ENCODE assay signal across 8 mouse cellular contexts in genomic region chr10:38553688-38554680, GRCm38 (mm10).
DNase-seq lines count a peak whose midpoint lies in the region; ATAC-seq lines count a peak whose summit lies in the region.

No protein-coding gene starts in this region.

- no peaks in the 10 kb centered on the region for H3K36me3 ChIP-seq in forebrain, embryonic 14.5 days (ENCODE audit: control insufficient read depth, insufficient read depth, low read length)
- peaks cover 7% of the 10 kb centered on the region; the same call in 1 of the 2 replicates for H3K36me3 ChIP-seq in hindbrain, embryonic 10.5 days

- peaks cover 2% of the 10 kb centered on the region; the same call in 1 of the 2 replicates for H3K4me1 ChIP-seq in brown adipose tissue, adult 24 weeks (ENCODE audit: control insufficient read depth, insufficient read depth, insufficient read length, low read length)
- H3K4me1 ChIP-seq in forebrain, embryonic 14.5 days (ENCODE audit: control insufficient read depth, insufficient read depth, low read length), result peaks cover 5% of the 10 kb centered on the region
- H3K4me1 ChIP-seq in hindbrain, embryonic 10.5 days (replicated peaks), result peaks cover 36% of the 10 kb centered on the region

- H3K4me2 ChIP-seq in forebrain, embryonic 14.5 days (ENCODE audit: low read length), result peak overlapping the region; percentile 42

- no peaks in the 10 kb centered on the region for H3K27me3 ChIP-seq in forebrain, embryonic 14.5 days (replicated peaks; ENCODE audit: control insufficient read depth, insufficient read depth, low read length)
- H3K27me3 ChIP-seq in hindbrain, embryonic 10.5 days (ENCODE audit: insufficient read depth, poor library complexity, severe bottlenecking), result no peaks in the 10 kb centered on the region

- peak; percentile 4 for DNase-seq in 416B (ENCODE audit: low read depth)
- peak; percentile 96 for DNase-seq in forebrain, embryonic 14.5 days (ENCODE audit: low spot score)
- DNase-seq in hindbrain, embryonic 10.5 days (ENCODE audit: low spot score), result peak; percentile 84
- peak; percentile 13 to 21 for DNase-seq in left cerebral cortex, adult 8-10 months (ENCODE audit: low spot score in 2 of 2)
- DNase-seq in right cerebral cortex, postnatal 4 days, result peak; percentile 35

- peak; percentile 93 for ATAC-seq in forebrain, embryonic 14.5 days
- peak; percentile 44; the same call in 1 of the 2 replicates for ATAC-seq in megakaryocyte progenitor cell, adult 5-6 weeks (replicated peaks; ENCODE audit: poor library complexity)
- ATAC-seq in erythroblast, adult 5-6 weeks (replicated peaks; ENCODE audit: low FRiP score, poor library complexity, severe bottlenecking), result no peak

- H3K4me3 ChIP-seq in brown adipose tissue, adult 24 weeks (ENCODE audit: insufficient read depth, low read depth, low read length), result peak overlapping the region; percentile 53
- H3K4me3 ChIP-seq in forebrain, embryonic 14.5 days (ENCODE audit: low read depth, low read length), result peak overlapping the region; percentile 24
- peak overlapping the region; percentile 35 for H3K4me3 ChIP-seq in hindbrain, embryonic 10.5 days

- 3% methylated on average over 18 of the region's 18 CpGs for WGBS in forebrain, embryonic 14.5 days
- WGBS in hindbrain, embryonic 10.5 days, result 6% methylated on average over 18 of the region's 18 CpGs

- H3K27ac ChIP-seq in brown adipose tissue, adult 24 weeks (replicated peaks; ENCODE audit: low read depth, low read length), result no peak overlapping the region; the same call in 1 of the 2 replicates
- peak overlapping the region; percentile 84 for H3K27ac ChIP-seq in forebrain, embryonic 14.5 days (ENCODE audit: low read depth, low read length)
- peak overlapping the region; percentile 86 for H3K27ac ChIP-seq in hindbrain, embryonic 10.5 days

- H3K9ac ChIP-seq in forebrain, embryonic 14.5 days (ENCODE audit: low read length), result peak overlapping the region; percentile 47

- no peaks in the 10 kb centered on the region for H3K9me3 ChIP-seq in forebrain, embryonic 14.5 days (replicated peaks; ENCODE audit: control insufficient read depth, low read length)
- no peaks in the 10 kb centered on the region for H3K9me3 ChIP-seq in hindbrain, embryonic 10.5 days

Comparison
In these comparisons a context has a peak if more than half of its experiments do, and no peak if none do; other contexts are left out.
1. DNase-seq: peak in every context shown above with its lines; median percentile 96 in forebrain, embryonic 14.5 days; 84 in hindbrain, embryonic 10.5 days; 35 in right cerebral cortex, postnatal 4 days; 17 in left cerebral cortex, adult 8-10 months; 4 in 416B.